Mouse (Mus musculus): Measurements from ENCODE around the gene Smg7.

Gene Smg7

DNA sequence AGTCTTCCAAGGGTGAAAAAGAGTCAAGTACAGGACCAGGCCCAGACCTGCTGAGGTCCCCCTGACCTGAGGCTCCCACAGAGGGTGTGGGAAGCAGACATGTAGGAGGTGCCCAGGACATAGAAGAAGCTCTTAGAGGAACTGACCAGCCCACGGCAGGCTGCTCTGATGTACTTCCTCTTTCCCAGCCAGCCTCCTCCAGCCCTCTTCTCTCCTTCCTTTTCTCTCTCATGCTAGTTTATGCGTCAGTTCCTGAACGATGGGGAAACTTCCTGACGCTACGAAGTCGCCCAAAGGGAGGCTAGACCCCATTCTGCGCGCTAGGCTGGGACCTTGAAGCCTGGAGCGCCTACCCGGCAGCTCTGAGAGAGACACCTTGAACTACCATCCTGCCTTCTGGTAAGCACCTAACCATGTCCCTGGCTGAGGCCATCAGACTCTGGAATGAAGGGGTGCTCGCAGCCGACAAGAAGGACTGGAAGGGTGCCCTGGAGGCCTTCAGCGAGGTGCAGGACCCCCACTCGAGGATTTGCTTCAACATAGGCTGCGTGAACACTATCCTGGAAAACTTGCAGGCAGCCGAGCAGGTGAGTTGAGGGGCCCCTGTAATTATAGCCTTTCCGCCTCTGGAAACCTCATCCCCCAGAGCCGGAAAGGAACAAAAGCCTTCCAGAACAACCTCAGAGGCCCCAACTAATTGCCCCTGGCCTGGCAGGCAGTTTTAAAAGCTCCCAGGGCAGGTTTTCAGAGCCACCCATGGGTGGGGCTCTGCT, 94.6 kb downstream of the Smg7 start:
- DNase-seq (ENCODE audit: low spot score) = no peak

DNA sequence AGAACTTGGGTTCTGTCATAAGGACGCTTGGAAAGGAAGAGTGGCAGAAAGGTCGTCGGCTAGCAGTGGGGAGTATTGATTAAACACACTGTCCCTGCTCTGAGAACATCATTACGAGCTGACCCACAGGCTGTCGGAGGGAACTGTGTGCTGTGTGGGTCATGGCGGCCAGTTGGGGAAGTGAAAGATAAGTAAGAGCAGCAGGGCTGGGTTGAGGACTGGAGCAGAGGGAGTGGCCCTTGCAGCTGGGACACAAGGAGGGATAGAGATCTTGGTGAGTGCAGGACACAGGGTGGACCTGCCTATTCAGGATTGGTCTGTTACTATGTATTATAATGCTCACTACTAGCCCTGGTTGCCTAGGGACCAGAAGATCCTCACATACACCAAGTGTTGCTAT, 97.5 kb downstream of the Smg7 start:
- DNase-seq (ENCODE audit: low spot score) = no peak

GRCm38 (mm10) chr1:152800633-152801176, 101.7 kb downstream of the Smg7 start:
- DNase-seq (ENCODE audit: low spot score) = no peak

- no peak for DNase-seq (ENCODE audit: low spot score)
Observed at GRCm38 (mm10) chr1:152799897-152800296, 102.5 kb downstream of the Smg7 start, which contains the start of gene Ncf2. Gene Ncf2 (plus strand): TSS chr1:152800194.

- no peak for DNase-seq (ENCODE audit: low spot score)
Observed at GRCm38 (mm10) chr1:152798125-152798524, 104.3 kb downstream of the Smg7 start.

- DNase-seq (ENCODE audit: low spot score) = no peak
Observed at GRCm38 (mm10) chr1:152796683-152797263, 105.7 kb downstream of the Smg7 start.

DNA sequence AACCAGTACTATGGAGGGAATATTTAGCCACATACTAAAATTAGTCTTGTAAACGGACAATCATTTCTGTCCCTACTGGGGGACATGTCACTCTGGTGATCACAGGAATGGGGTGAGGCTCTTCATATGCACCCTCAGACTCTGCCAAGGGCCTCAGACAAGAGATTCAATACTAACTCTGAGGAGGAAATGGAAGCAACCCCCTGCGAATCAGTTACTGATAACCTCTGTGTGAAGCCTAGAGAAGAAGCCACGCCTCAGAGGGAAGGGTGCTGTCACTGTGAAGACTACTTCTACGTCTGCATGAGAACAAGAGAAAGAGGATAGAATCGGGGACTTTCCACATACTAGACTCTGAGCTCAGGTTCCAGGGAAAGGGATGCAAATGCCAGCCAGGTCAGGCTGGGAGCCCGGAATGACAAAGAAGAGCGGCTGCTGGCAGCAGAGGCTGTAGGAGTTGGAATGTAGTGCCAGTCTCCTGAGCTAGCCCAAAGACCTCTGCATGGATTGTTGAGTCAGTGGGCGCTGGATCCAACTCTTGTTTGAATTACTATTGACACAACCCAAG, 106.7 kb downstream of the Smg7 start:
- no peak for DNase-seq (ENCODE audit: low spot score)

DNA sequence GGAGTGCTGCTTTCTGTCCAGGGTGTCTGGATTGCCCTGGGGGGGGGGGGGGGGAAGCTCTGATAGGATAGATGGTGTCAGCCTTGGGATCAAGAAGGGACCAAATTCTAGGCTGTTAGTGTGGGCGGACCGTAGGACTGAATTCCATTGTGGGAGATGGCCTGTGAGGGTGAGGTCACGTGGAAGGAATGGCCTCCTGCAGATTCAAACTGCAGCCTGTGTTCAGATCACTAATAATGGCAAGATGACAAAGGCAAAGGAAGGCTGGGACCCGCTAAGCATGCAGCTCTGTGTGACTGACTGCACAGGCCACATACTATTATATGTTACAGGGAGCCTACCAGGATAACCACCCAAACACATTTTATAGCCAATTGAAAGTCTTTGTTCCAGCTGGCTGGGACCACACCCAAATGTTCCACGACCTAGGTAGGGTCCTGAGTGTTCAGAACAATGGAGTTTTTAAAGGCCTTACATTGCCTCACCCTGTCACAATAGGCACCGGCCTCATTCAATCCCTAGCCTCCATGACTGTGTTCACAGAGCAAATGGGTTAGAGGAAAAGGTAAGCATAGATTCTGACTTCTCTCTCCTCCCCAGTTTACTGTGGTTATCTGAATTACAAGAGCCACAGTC, 108.8 kb downstream of the Smg7 start:
- DNase-seq (ENCODE audit: low spot score) = no peak

GRCm38 (mm10) chr1:152792736-152793494, 109.5 kb downstream of the Smg7 start:
- DNase-seq (ENCODE audit: low spot score) = no peak

GRCm38 (mm10) chr1:152791269-152791668, 111.2 kb downstream of the Smg7 start:
- DNase-seq (ENCODE audit: low spot score) = no peak

DNA sequence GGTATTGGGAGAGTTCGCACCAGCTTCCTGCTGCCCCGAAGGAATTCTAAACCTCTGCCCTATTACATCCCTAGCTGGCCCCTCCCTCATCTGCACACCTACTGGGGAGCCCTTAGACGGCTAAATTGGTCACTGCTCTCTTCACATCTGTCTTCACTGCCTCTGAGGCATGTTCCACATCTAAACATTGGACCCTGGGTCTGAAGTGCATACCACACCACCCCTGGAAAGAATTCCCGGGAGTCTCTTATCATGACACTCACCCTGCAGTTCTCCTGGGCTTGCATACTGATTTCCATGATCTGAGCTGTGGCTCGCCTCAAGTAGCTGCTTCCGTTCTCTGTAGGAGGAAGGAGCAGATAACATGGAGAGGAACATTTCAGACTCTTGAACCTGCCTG, 111.6 kb downstream of the Smg7 start:
- no peak for DNase-seq (ENCODE audit: low spot score)

GRCm38 (mm10) chr1:152790254-152790653, 112.2 kb downstream of the Smg7 start:
- peak; percentile 22 for DNase-seq (ENCODE audit: low spot score)

DNA sequence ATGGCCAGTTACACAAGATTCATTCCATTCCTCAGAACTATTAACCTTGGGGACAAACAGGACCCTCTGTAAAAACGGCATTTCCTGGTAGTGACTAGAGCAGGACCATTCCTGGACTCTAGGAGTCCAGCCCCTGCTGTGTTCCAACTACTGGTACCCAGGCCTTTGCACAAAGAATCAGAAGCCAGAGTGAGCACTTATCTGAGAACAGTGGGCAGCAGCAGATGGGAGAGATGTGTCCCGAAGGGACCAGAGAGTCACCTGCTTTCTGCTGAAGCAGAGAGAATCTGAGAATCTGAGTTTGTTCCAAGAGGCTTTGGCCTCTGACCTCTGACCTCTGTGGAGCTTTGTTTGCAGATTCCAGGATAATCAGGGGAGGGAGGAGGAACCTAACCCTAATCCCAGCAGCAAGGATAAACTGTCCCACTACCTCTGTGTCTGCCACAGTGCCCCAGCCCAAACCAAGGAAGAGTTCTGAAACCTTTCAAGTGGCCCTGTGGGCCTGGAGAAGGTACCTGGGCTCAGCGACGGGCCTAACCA, 114.3 kb downstream of the Smg7 start:
- no peak for DNase-seq (ENCODE audit: low spot score)

All from T-cell, adult 2 months (primary cell).